Mouse (Mus musculus) erythroblast, embryonic 14.5 days (primary cell): Measurements from ENCODE around the gene AC131692.1.

ENCODE experiments used
- GATA1 ChIP-seq: IDR thresholded peaks from 2 replicates; pipeline ENCODE4 v1.6.1; 2012; ENCODE audit warnings: low read length, inconsistent platforms, mixed read lengths
- TAL1 ChIP-seq: IDR thresholded peaks from 3 replicates; pipeline ENCODE4 v1.6.1; 2012; ENCODE audit warnings: low read length, inconsistent platforms, mixed read lengths

GRCm38 (mm10) chr19:6140374-6140677 is 46.1 kb downstream of the AC131692.1 start:
- TF ChIP-seq GATA1 (no peak), TAL1 (no peak)
